ENCODE assay signal across 28 mouse cellular contexts in the genomic region with DNA sequence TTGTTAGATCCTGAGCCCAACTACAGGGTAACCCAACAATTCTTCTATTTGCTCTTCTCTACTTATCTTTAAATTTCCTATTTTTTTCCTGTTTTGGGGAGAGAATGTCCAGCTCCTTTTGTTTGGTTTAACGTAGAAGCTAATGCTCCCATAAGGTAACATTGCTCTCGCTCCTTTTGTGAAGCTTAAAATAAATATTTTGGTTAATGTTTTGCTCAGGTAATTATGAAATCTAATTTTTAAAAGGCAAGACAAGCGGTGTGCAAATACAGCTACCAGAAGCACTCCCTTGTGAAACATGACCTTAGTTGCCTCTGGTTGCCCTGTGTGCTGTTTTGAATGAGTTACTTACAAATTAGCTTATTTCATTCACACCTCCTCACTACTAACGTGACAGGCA.
"Had no signal": no experiment of that assay in that cellular context is flagged by ENCODE, and none has a peak within 500 bp of the region (broad histone marks: within the 10 kb centered on the region; RNA-seq: fewer than 3 reads in every experiment).

No protein-coding gene starts in this region.

- H3K9ac ChIP-seq: embryonic facial prominence, embryonic 12.5 days; embryonic facial prominence, embryonic 13.5 days; embryonic facial prominence, embryonic 15.5 days; forebrain, embryonic 12.5 days; forebrain, embryonic 13.5 days; forebrain, embryonic 15.5 days; forebrain, postnatal 0 days had no signal

- H3K27ac ChIP-seq: embryonic facial prominence, embryonic 10.5 days; embryonic facial prominence, embryonic 12.5 days; embryonic facial prominence, embryonic 13.5 days; embryonic facial prominence, embryonic 15.5 days; forebrain, embryonic 10.5 days; forebrain, embryonic 12.5 days; forebrain, embryonic 13.5 days; forebrain, embryonic 15.5 days; gastrocnemius, adult 2 months had no signal

- H3K9me3 ChIP-seq: embryonic facial prominence, embryonic 10.5 days; embryonic facial prominence, embryonic 12.5 days; embryonic facial prominence, embryonic 13.5 days; embryonic facial prominence, embryonic 15.5 days; forebrain, embryonic 10.5 days; forebrain, embryonic 12.5 days; forebrain, embryonic 13.5 days; forebrain, embryonic 15.5 days had no signal

- DNase-seq: cerebellum, adult 18-20 months; cerebellum, adult 2 months; cerebellum, adult 8-10 months; cerebellum, adult 9-10 months; cerebellum, adult 9-11 months; cerebellum, postnatal 10 days; cerebellum, postnatal 14 days; cerebellum, postnatal 25 days; cerebellum, postnatal 36 days; embryo, embryonic 11 days; forebrain, postnatal 0 days; gastrocnemius, adult 2 months; gastrocnemius, postnatal 10 days; gastrocnemius, postnatal 14 days; gastrocnemius, postnatal 25 days; gastrocnemius, postnatal 36 days; heart, adult 11 months had no signal

- H3K36me3 ChIP-seq: embryonic facial prominence, embryonic 10.5 days; embryonic facial prominence, embryonic 12.5 days; embryonic facial prominence, embryonic 13.5 days; embryonic facial prominence, embryonic 15.5 days; forebrain, embryonic 10.5 days; forebrain, embryonic 12.5 days; forebrain, embryonic 15.5 days had no signal

- H3K4me2 ChIP-seq: embryonic facial prominence, embryonic 12.5 days; embryonic facial prominence, embryonic 13.5 days; embryonic facial prominence, embryonic 15.5 days; forebrain, embryonic 12.5 days; forebrain, embryonic 13.5 days; forebrain, embryonic 15.5 days had no signal

- ATAC-seq: forebrain, embryonic 13.5 days; forebrain, embryonic 14.5 days; forebrain, embryonic 15.5 days; forebrain, embryonic 16.5 days; forebrain, postnatal 0 days had no signal

- H3K27me3 ChIP-seq: embryonic facial prominence, embryonic 12.5 days; embryonic facial prominence, embryonic 13.5 days; embryonic facial prominence, embryonic 15.5 days; forebrain, embryonic 12.5 days; forebrain, embryonic 13.5 days; forebrain, embryonic 15.5 days had no signal

- H3K4me3 ChIP-seq: embryonic facial prominence, embryonic 10.5 days; embryonic facial prominence, embryonic 12.5 days; embryonic facial prominence, embryonic 13.5 days; embryonic facial prominence, embryonic 15.5 days; erythroblast, embryonic 14.5 days; forebrain, embryonic 10.5 days; forebrain, embryonic 12.5 days; forebrain, embryonic 13.5 days; forebrain, embryonic 15.5 days; gastrocnemius, adult 2 months had no signal

- H3K4me1 ChIP-seq: embryonic facial prominence, embryonic 10.5 days; embryonic facial prominence, embryonic 12.5 days; embryonic facial prominence, embryonic 13.5 days; embryonic facial prominence, embryonic 15.5 days; forebrain, embryonic 10.5 days; forebrain, embryonic 12.5 days; forebrain, embryonic 13.5 days; forebrain, embryonic 15.5 days had no signal
